Comparison of ENCODE assay signal across 6 mouse cellular contexts in the genomic region with DNA sequence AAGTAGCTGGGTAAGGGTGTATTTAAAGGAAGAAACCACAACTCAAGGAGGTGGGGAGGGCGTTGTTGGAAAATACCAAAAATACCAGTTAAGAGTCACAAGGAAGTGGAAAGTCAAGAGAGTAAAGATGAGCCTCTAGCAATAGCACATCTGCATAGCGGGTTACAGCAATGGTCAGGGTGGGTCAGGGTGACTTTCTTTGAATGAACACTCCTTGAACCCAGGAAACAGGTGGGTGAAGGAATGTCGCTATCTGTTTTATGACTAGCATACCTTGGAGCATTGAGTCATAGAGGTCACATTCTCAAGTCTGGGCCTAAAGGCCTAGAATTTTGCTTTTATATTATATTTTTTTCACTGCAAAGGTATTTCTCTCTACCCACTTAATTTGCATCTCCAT.
DNase-seq lines count a peak whose midpoint lies in the region; ATAC-seq and TF ChIP-seq lines count a peak whose summit lies in the region.
"Not testable (repeated sequence)": the region's sequence is repeated elsewhere in the genome, so short reads cannot be mapped to it uniquely, and the experiment has no call there.

No protein-coding gene starts in this region.

- H3K9me3 ChIP-seq in ES-Bruce4 (replicated peaks; ENCODE audit: control insufficient read depth, insufficient read depth, low read length, poor library complexity, severe bottlenecking): peaks cover 15% of the 10 kb centered on the region
- H3K9me3 ChIP-seq in ES-E14 (ENCODE audit: control insufficient read depth, insufficient read depth, low read depth, low read length); midbrain, embryonic 11.5 days (ENCODE audit: control insufficient read depth, low read length): not testable (repeated sequence)

- 0 out of 2 replicates have a peak overlapping the region, but pooled peaks have one; percentile 19 for H3K27ac ChIP-seq in ES-Bruce4 (ENCODE audit: insufficient read depth, low read length)
- 0 out of 2 replicates have a peak overlapping the region, but pooled peaks have one; percentile 28 for H3K27ac ChIP-seq in ES-E14 (ENCODE audit: insufficient read depth, low read depth, low read length, poor library complexity, severe bottlenecking)
- H3K27ac ChIP-seq in midbrain, embryonic 11.5 days (ENCODE audit: low read depth, low read length): not testable (repeated sequence)

- H3K4me2 ChIP-seq in midbrain, embryonic 11.5 days: not testable (repeated sequence)

- H3K4me3 ChIP-seq in ES-Bruce4 (ENCODE audit: low read depth, low read length); ES-E14 (ENCODE audit: insufficient read depth in 1 of 2, low read depth in 1 of 2, low read length in 2 of 2, poor library complexity in 1 of 2, severe bottlenecking in 1 of 2); midbrain, embryonic 11.5 days (ENCODE audit: low read depth, low read length): not testable (repeated sequence)

- TF ChIP-seq POLR2A in ES-Bruce4 (IDR thresholded peaks at IDR 0.05; ENCODE audit: insufficient read depth, low read length): not testable (repeated sequence)

- 94% methylated on average over 3 of the region's 3 CpGs for WGBS in midbrain, embryonic 11.5 days

- TF ChIP-seq CTCF in ES-Bruce4 (IDR thresholded peaks at IDR 0.05; ENCODE audit: low read depth, low read length): not testable (repeated sequence)

- not testable (repeated sequence) for H3K9ac ChIP-seq in ES-Bruce4 (ENCODE audit: low read depth, poor library complexity, severe bottlenecking); ES-E14 (ENCODE audit: insufficient read depth, low read depth, low read length, poor library complexity, severe bottlenecking); midbrain, embryonic 11.5 days (ENCODE audit: low read length)

- H3K4me1 ChIP-seq in ES-Bruce4 (ENCODE audit: control insufficient read depth, insufficient read depth, low read length); ES-E14 (ENCODE audit: control insufficient read depth in 2 of 2, insufficient read depth in 2 of 2, low read length in 2 of 2, poor library complexity in 1 of 2); midbrain, embryonic 11.5 days (ENCODE audit: control insufficient read depth, insufficient read depth, low read length): not testable (repeated sequence)

- ATAC-seq in midbrain, embryonic 11.5 days (ENCODE audit: low FRiP score): not testable (repeated sequence)

- not testable (repeated sequence) for TF ChIP-seq EP300 in ES-Bruce4 (IDR thresholded peaks at IDR 0.05; ENCODE audit: insufficient read depth, low read depth, low read length)

- DNase-seq in ES-CJ7 (ENCODE audit: low read depth, low spot score) (peak; percentile 13), R1 (ENCODE audit: low read depth, low spot score) (peak; percentile 57), ZHBTc4 (ENCODE audit: low read depth, low spot score) (peak; percentile 25)
- not testable (repeated sequence) for DNase-seq in ES-E14 (ENCODE audit: low read depth, low spot score)
- peak; percentile 56 for DNase-seq in midbrain, embryonic 11.5 days (ENCODE audit: low spot score, missing footprints)

- in situ Hi-C loops in ES-E14 (cut with MboI; ENCODE audit: low sequenced_read_pairs in 2 of 2, unreplicated experiment in 2 of 2): not testable (repeated sequence)

- not testable (repeated sequence) for H3K36me3 ChIP-seq in ES-Bruce4 (ENCODE audit: control insufficient read depth, insufficient read depth, low read length, poor library complexity, severe bottlenecking); ES-E14 (ENCODE audit: control insufficient read depth, insufficient read depth, low read length, poor library complexity, severe bottlenecking); midbrain, embryonic 11.5 days (ENCODE audit: control insufficient read depth, insufficient read depth, low read length)

- not testable (repeated sequence) for H3K27me3 ChIP-seq in ES-Bruce4 (ENCODE audit: control insufficient read depth, insufficient read depth, low read length, poor library complexity, severe bottlenecking); midbrain, embryonic 11.5 days (ENCODE audit: control insufficient read depth, insufficient read depth, low read length)
